Mouse (Mus musculus) heart, embryonic 16.5 days (tissue): ENCODE data around the gene Tbc1d9b. TPM values are rescaled to one million over a fixed set of nuclear protein-coding genes. Genes with fewer than 3 reads are reported as not detected.

Source experiments
- ATAC-seq: fragments of 200-750 bp; cut with Nextera tagmentation; replicated peaks from 2 replicates; pipeline ENCODE4 v1.8.0; 2017; ENCODE audit warnings: moderate number of reproducible peaks; ENCODE audit not compliant: insufficient read depth, low FRiP score; ENCODE audit errors: extremely low read depth
- H3K27ac ChIP-seq: fragments of 300-500 bp; sonication (generic); 2 replicates; pipeline ENCODE4 v1.5.1; 2014; ENCODE audit warnings: mild to moderate bottlenecking, low read length, control low read depth, moderate library complexity
- H3K27me3 ChIP-seq: fragments of 300-500 bp; sonication (generic); 2 replicates; pipeline ENCODE4 v1.6.1; 2014; ENCODE audit warnings: low read length, mixed read lengths; ENCODE audit not compliant: control insufficient read depth, insufficient read depth
- H3K36me3 ChIP-seq: fragments of 300-500 bp; sonication (generic); 2 replicates; pipeline ENCODE4 v1.6.1; 2014; ENCODE audit not compliant: control insufficient read depth, insufficient read depth
- H3K4me1 ChIP-seq: fragments of 300-500 bp; sonication (generic); 2 replicates; pipeline ENCODE4 v1.6.1; 2014; ENCODE audit warnings: low read length, mixed read lengths; ENCODE audit not compliant: control insufficient read depth, insufficient read depth
- H3K4me2 ChIP-seq: fragments of 300-500 bp; sonication (generic); 2 replicates; pipeline ENCODE4 v1.6.1; 2014; ENCODE audit warnings: low read depth, mild to moderate bottlenecking, control low read depth, low read length
- H3K4me3 ChIP-seq: fragments of 300-500 bp; sonication (generic); 2 replicates; pipeline ENCODE4 v1.5.1; 2014; ENCODE audit warnings: mild to moderate bottlenecking, control low read depth, low read length
- H3K9ac ChIP-seq: fragments of 300-500 bp; sonication (generic); 2 replicates; pipeline ENCODE4 v1.6.1; 2014; ENCODE audit warnings: low read length, control low read depth
- H3K9me3 ChIP-seq: fragments of 300-500 bp; sonication (generic); replicated peaks from 2 replicates; pipeline ENCODE4 v1.6.1; 2016; ENCODE audit warnings: low read length; ENCODE audit not compliant: control insufficient read depth
- WGBS: fragments of 180-500 bp; shearing (Covaris S2); extraction: QIAGEN DNeasy Blood & Tissue Kit; methylation state at CpG from one replicate; pipeline ENCODE4 v1.1.7; 2014; 5-methylcytosine and 5-hydroxymethylcytosine counted together
- polyA plus RNA-seq: library from polyadenylated mRNA; unstranded; fragments of >200 nt; fragmentation: Nextera tagmentation; extraction: Ambion mirVana; gene quantifications from 2 replicates; pipeline ENCODE4 v1.2.1, GENCODE M21; 2015

Tbc1d9b gene
- polyA plus RNA-seq, 1 experiment from 2014 or later: 34.1 TPM

- Histone ChIP-seq H3K9ac (peak overlapping the region; percentile 99), H3K4me2 (peak overlapping the region; percentile 91), H3K27me3 (no peaks in the 10 kb centered on the region), H3K4me1 (peaks cover 10% of the 10 kb centered on the region), H3K4me3 (peak overlapping the region; percentile 82), H3K36me3 (peaks cover 6% of the 10 kb centered on the region; the same call in 1 of the 2 replicates), H3K9me3 (no peaks in the 10 kb centered on the region), H3K27ac (peak overlapping the region; percentile 95)
- no peak for ATAC-seq
- WGBS: 11% methylated on average over 10 of the region's 10 CpGs
Measured at GRCm38 (mm10) chr11:50131801-50132201, 605 bp downstream of the Tbc1d9b start.

GRCm38 (mm10) chr11:50132265-50132664 is 1.1 kb downstream of the Tbc1d9b start:
- Histone ChIP-seq H3K36me3 (peaks cover 10% of the 10 kb centered on the region), H3K4me1 (peaks cover 10% of the 10 kb centered on the region), H3K4me2 (peak overlapping the region; percentile 91), H3K27me3 (no peaks in the 10 kb centered on the region), H3K9ac (peak overlapping the region; percentile 99), H3K27ac (no peak overlapping the region), H3K9me3 (no peaks in the 10 kb centered on the region), H3K4me3 (peak overlapping the region; percentile 82)
- ATAC-seq: no peak
- WGBS: 83% methylated on average over 6 of the region's 6 CpGs

- WGBS: 57% methylated on average over 10 of the region's 10 CpGs
- H3K27ac ChIP-seq: peak overlapping the region; percentile 67
- no peaks in the 10 kb centered on the region for H3K27me3 ChIP-seq
Measured at GRCm38 (mm10) chr11:50134136-50134859, 3.1 kb downstream of the Tbc1d9b start.

GRCm38 (mm10) chr11:50138206-50138822 is 7.1 kb downstream of the Tbc1d9b start:
- no peak for ATAC-seq
- H3K36me3 ChIP-seq: peaks cover 41% of the 10 kb centered on the region
- no peaks in the 10 kb centered on the region for H3K9me3 ChIP-seq
- no peak overlapping the region for H3K4me3 ChIP-seq
- no peaks in the 10 kb centered on the region for H3K27me3 ChIP-seq
- 0 out of 2 replicates have a peak, but pooled peaks cover 3% of the 10 kb centered on the region for H3K4me1 ChIP-seq
- no peak overlapping the region for H3K4me2 ChIP-seq
- no peak overlapping the region for H3K9ac ChIP-seq
- 57% methylated on average over 10 of the region's 10 CpGs for WGBS
- H3K27ac ChIP-seq: no peak overlapping the region

More at GRCm38 (mm10) chr11:50134136-50134859, 3.1 kb downstream of the Tbc1d9b start:
- Histone ChIP-seq H3K9me3 (no peaks in the 10 kb centered on the region), H3K4me2 (no peak overlapping the region), H3K36me3 (peaks cover 17% of the 10 kb centered on the region), H3K4me3 (no peak overlapping the region), H3K4me1 (peaks cover 10% of the 10 kb centered on the region), H3K9ac (no peak overlapping the region)
- no peak for ATAC-seq

- no peak overlapping the region for H3K4me2 ChIP-seq
- 72% methylated on average over 7 of the region's 7 CpGs for WGBS
Measured at GRCm38 (mm10) chr11:50139571-50139970, 8.4 kb downstream of the Tbc1d9b start.

GRCm38 (mm10) chr11:50145529-50145928 is 14.3 kb downstream of the Tbc1d9b start:
- Histone ChIP-seq H3K27ac (no peak overlapping the region), H3K36me3 (peaks cover 66% of the 10 kb centered on the region), H3K27me3 (no peaks in the 10 kb centered on the region), H3K9me3 (no peaks in the 10 kb centered on the region), H3K4me1 (peaks cover 14% of the 10 kb centered on the region), H3K4me3 (no peak overlapping the region), H3K4me2 (no peak overlapping the region), H3K9ac (no peak overlapping the region)
- 88% methylated on average over 3 of the region's 3 CpGs for WGBS
- ATAC-seq: no peak

More at GRCm38 (mm10) chr11:50139571-50139970, 8.4 kb downstream of the Tbc1d9b start:
- no peak overlapping the region for H3K4me3 ChIP-seq
- 0 out of 2 replicates have a peak, but pooled peaks cover under 1% of the 10 kb centered on the region for H3K4me1 ChIP-seq
- no peaks in the 10 kb centered on the region for H3K27me3 ChIP-seq
- H3K9ac ChIP-seq: no peak overlapping the region
- no peak overlapping the region for H3K27ac ChIP-seq
- no peaks in the 10 kb centered on the region for H3K9me3 ChIP-seq
- no peak for ATAC-seq
- peaks cover 45% of the 10 kb centered on the region for H3K36me3 ChIP-seq

GRCm38 (mm10) chr11:50146121-50146520 is 14.9 kb downstream of the Tbc1d9b start:
- Histone ChIP-seq H3K27me3 (no peaks in the 10 kb centered on the region), H3K4me3 (no peak overlapping the region), H3K27ac (no peak overlapping the region), H3K9me3 (no peaks in the 10 kb centered on the region), H3K36me3 (peaks cover 66% of the 10 kb centered on the region), H3K9ac (no peak overlapping the region), H3K4me2 (no peak overlapping the region), H3K4me1 (peaks cover 14% of the 10 kb centered on the region)
- no peak for ATAC-seq
- whole genome bisulfite sequencing: 94% methylated on average over 13 of the region's 13 CpGs

- Histone ChIP-seq H3K4me3 (no peak overlapping the region), H3K9ac (peak overlapping the region; percentile 6; the same call in 1 of the 2 replicates), H3K27ac (peak overlapping the region; percentile 77), H3K4me1 (peaks cover 14% of the 10 kb centered on the region), H3K27me3 (no peaks in the 10 kb centered on the region), H3K36me3 (peaks cover 70% of the 10 kb centered on the region), H3K9me3 (no peaks in the 10 kb centered on the region), H3K4me2 (no peak overlapping the region)
- ATAC-seq: peak; percentile 77
- 39% methylated on average over 9 of the region's 9 CpGs for WGBS
Measured at GRCm38 (mm10) chr11:50147267-50147957, 16.2 kb downstream of the Tbc1d9b start.
